Mouse (Mus musculus): ENCODE data around the gene Ly86.

Gene Ly86

DNA sequence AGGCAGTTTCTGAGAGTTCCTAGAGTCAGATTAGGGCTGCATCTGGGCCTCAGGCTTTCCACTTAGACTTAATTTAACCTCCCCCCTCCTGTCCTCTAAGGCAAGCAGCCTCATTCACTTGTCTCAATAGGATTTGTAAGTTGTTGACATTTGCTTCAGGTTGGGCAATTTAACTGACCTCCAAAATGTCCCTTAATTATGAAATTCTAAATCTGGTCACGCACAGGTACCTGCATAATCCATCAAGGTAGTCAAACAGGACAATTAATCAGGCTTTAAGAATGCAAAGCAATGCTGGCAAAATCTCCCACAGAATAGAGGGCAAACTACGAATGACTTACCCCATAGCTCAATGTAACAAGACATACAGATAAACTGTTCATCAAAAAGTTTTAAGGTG, 8.0 kb downstream of the Ly86 start:
- DNase-seq (ENCODE audit: low spot score) = no peak

GRCm38 (mm10) chr13:37353868-37354267, 8.9 kb downstream of the Ly86 start:
- DNase-seq (ENCODE audit: low spot score) = no peak

- DNase-seq (ENCODE audit: low spot score) = no peak
Measured at GRCm38 (mm10) chr13:37354432-37354831, 9.4 kb downstream of the Ly86 start.

GRCm38 (mm10) chr13:37355642-37356331, 10.8 kb downstream of the Ly86 start:
- DNase-seq (ENCODE audit: low spot score) = no peak

- DNase-seq (ENCODE audit: low spot score) = peak; percentile 38
Measured at GRCm38 (mm10) chr13:37356549-37356948, 11.5 kb downstream of the Ly86 start.

DNA sequence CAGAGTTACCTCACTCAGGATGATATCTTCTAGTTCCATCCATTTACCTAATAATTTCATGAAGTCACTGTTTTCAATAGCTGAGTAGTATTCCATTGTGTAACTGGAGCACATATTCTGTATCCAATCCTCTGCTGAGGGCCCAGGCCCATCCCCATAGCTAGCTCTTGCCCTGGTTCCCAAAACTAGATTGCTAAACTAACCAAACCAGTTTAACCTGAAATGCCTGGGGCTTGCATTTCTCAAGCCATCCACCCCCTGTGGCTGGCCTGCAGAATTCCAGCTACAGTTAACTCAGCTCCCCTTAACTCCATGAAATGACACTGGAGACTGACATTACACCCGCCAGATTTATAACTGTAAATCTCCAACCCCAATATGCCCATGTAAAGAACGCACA, 13.1 kb downstream of the Ly86 start:
- no peak for DNase-seq (ENCODE audit: low spot score)

DNA sequence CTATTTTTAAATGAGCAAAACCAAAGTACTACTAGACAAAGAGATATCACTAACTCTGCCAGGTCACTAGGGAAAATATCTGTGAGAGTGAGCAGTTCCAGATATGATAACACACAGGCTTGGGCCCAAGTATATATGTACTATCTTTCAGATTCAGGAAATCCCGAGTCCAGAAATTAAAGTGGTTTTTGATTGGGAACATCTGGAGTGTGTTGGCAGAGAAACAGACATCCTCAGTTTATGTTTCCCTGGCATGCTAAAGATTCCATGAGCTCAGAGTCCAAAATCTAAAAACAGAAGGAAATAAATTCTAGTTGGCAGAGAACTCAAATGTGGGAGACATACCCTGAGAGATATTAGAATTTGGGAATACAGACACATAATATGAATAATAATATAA, 16.2 kb downstream of the Ly86 start:
- DNase-seq (ENCODE audit: low spot score) = peak; percentile 34

DNA sequence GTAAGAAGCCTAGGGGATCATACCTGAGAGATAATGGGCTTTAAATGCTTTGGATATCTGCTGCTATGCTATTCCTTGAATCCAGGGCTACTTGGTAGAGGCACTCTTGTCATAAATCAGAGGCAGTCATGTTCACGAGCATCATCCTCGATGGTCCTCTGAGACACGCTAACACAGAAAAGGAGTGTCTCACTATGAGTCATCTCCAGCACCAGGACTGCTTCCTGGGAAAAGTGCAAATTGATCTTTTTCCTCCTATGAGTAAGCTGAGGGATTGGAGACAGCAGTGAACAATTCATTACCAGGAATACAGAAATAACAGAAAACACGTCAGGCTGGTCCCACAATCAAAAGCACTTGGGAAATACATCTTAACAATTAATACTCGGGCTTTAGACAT, 19.3 kb downstream of the Ly86 start:
- DNase-seq (ENCODE audit: low spot score) = no peak

DNA sequence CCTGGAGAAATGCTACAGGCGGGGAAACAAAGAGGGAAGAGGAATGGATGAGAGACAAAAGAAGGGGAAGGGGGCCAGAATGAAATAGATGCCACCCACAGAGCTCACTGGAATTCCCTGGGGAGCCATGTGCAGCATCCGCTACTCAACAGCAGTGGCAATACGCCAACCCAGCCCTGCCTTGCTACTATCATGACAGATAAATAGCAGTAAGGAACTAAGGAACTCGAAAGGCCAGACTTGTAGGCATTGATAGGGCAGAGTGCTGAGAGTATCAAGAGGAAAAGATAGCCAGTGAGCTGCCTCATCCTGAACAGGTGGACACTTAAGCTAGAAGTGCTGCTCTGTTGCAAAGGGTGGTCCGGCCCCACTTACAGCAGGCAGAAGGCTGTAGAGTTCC, 31.4 kb downstream of the Ly86 start:
- no peak for DNase-seq (ENCODE audit: low spot score)

DNA sequence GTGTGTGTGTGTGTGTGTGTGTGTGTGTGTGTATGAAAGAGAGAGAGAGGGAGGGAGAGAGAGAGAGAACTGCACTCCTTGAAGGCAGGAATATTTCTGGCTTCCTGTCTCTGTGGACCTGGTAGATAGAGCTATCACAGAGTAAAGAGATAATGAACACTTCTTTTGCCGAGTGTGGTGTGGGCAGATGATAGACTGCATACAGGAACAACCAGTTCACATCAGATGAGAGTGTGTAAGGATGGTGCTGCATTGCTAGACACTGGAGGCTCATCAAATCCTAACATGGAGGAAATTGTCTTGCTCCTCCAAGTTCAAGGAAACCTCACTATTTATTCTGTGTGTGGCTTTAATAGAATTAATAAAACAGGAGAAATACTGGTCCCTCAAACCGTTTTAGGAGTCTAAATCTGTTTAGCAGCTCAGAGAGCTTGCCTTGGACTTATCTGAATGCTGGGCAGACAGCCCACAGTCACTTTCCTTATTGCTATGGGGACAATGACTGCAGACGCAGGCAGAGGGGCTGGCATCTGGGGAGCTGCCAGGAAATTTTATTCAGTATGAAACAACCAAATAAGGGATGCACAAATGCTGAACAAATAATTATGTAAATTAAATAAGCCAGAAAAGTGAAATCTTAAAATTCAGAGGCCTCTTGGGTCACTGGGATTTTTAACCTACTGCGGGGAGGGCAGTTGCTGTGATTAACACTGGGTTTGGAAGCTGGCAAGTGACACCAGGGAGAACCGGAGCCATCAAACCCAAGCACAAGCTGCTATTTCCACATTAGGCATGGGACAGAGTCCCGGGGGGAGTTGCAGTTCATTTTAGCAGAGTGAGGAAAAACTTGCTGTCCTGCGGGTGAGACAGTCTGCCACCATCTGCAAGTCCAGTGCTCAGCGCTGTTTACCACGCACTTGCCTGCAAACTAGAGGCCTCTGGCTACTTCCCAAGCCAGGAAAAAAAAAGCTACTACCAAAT, 43.5 kb downstream of the Ly86 start:
- DNase-seq (ENCODE audit: low spot score) = peak; percentile 38

DNA sequence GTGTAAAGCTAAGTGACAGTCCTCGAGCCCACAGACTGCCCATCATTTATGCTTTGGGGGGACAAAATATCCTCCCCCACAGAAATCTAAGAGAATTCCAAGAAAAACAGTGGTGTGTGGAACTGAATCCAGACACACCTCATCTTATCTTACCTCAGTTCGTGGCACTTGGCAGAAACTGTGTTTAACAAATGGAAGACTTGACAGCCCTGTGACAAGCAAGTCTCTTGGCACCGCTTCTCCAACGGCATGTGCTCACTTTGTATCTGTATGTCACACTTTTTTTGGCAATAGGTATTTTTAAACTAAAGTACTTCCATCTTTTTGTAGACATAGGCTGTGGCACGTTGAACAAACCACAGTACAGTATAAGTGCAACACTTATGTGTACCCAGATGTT, 44.3 kb downstream of the Ly86 start:
- no peak for DNase-seq (ENCODE audit: low spot score)

- DNase-seq (ENCODE audit: low spot score) = no peak
Measured at GRCm38 (mm10) chr13:37398791-37399190, 53.8 kb downstream of the Ly86 start.

DNA sequence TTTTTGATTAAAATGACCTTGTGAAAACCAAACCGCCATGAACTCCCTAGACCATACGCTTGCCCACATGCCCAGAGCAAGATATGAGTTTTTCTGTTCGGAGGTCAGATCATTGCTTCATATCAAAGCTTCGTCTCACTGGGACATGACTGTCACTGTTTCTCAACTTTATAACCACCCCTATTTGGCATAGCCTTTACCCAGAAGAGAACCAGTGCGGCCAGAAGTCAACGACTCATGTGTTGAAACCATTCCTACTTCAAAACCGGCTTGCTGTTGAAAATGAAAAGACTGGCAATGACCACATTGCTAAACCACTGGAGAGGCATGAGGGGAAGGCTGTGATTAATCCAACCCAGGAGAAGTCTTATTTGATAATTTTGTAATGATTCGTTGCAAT, 54.3 kb downstream of the Ly86 start:
- DNase-seq (ENCODE audit: low spot score) = peak; percentile 22

DNA sequence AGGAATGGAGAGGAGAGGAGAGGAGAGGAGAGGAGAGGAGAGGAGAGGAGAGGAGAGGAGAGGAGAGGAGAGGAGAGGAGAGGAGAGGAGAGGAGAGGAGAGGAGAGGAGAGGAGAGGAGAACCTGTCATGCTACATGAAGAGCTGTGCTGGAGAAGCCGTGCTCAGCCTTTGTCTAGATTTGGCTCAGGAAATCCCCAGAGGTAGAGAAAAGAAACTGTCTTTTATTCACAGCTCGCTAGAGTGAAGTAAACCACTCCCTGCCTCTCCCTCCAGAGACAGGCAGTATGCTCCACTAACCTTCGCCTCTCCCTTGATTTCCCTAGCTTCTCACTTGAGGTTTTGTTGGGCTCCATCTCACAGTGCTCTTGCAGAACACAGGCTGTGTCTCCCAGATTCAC, 57.4 kb downstream of the Ly86 start:
- DNase-seq (ENCODE audit: low spot score) = no peak

DNA sequence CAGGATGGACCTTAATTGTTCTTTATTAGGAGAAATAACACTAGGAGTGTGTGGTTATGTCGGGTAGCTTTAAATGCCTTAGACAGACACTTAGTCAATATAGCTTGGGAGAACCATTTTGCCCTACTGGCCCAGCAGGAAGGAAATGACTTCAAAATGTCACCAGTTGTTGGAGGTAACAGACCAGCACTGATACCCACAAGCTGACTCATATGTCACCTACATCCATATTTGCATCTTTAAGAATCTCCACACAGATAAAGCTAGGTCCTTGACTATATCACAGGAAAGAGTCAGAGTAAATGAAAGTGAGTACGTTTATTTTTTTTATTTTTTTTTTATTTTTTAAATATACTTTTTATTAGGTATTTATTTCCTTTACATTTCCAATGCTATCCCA, 58.7 kb downstream of the Ly86 start:
- no peak for DNase-seq (ENCODE audit: low spot score)

GRCm38 (mm10) chr13:37415696-37416095, 70.7 kb downstream of the Ly86 start:
- DNase-seq (ENCODE audit: low spot score) = no peak

GRCm38 (mm10) chr13:37423416-37423815, 78.4 kb downstream of the Ly86 start:
- no peak for DNase-seq (ENCODE audit: low spot score)

DNA sequence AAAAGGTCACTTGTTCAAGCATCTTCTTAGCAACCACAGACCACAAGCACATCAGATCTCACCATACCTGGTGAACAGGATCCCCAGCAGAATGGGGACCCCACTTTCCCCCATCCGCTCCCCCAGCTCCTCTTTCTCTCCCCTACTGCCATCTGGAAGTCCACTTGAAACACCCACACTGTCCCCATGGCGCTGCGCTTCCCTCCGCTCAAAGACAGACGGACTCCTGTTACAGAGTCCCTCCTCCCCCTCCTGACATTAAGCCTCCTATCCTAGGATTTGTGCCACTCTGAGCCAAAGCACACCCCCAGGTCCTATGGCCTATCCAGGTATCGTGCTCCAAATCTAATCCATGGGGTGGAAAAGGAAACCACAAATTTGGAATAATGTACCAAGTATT, 79.9 kb downstream of the Ly86 start:
- DNase-seq (ENCODE audit: low spot score) = no peak

- DNase-seq (ENCODE audit: low spot score) = no peak
Measured at GRCm38 (mm10) chr13:37425406-37425805, 80.4 kb downstream of the Ly86 start.

DNA sequence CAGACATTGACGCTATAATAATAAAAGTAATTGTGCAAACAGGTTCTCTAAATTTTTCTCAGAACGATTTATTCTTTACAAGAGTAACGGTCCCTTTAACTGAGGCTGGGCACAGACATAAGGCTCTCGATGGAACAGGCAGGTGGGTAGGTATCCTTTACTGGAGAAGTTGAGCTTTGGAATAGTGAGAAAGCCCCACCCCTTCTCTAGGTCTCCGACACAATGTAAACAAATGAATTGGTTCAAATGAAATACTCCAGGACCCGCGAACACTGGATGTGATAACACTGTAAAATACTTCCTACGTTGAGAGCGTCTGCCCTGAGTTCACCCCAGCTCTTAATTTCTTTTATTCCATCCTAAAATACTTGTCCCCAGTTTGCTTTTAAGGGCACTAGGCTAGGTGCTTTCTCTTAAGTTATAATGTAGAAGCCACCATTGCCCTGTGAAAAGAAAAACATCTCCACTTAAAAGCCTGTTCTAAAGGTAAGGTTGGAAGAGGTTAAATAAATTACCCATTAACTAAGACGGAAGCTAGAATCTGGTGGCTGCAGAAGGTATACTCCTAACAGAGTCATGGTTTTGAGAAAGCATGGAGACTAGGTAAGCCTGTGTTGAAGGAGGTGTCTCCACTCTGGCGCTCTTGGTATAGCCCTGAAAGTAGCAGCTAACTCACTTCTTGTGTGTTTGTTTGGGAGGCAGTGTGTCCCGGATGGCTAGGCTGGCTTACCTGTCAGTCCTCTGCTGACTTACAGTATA, 81.7 kb downstream of the Ly86 start:
- DNase-seq (ENCODE audit: low spot score) = no peak

DNA sequence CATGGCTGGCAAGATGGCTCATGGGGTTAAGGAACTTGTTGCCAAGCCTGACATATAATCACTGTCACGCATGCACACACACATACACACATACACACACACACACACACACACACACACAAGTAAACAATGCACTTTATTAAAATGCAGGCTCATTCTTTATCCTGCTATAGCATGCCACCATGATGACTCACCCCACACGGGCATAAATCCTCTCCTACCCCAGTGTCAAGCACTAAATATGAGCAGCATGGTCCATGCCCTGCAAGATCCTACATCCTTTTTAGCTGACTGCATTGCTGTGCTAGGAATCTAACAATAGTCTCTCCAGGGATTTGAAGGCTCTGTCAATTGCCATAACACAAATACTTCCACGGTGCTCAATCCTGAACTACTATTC, 83.5 kb downstream of the Ly86 start:
- DNase-seq (ENCODE audit: low spot score) = no peak

GRCm38 (mm10) chr13:37429661-37430271, 84.8 kb downstream of the Ly86 start:
- DNase-seq (ENCODE audit: low spot score) = no peak

All from lung, postnatal 25 days (tissue).